Mouse (Mus musculus) ES-CJ7 (cell line): ENCODE data around the gene Cped1.

ENCODE experiments used
- DNase-seq: peaks from one replicate; pipeline ENCODE4 v3.0.0; 2011; ENCODE audit warnings: low read depth, low spot score

Cped1 gene

DNA sequence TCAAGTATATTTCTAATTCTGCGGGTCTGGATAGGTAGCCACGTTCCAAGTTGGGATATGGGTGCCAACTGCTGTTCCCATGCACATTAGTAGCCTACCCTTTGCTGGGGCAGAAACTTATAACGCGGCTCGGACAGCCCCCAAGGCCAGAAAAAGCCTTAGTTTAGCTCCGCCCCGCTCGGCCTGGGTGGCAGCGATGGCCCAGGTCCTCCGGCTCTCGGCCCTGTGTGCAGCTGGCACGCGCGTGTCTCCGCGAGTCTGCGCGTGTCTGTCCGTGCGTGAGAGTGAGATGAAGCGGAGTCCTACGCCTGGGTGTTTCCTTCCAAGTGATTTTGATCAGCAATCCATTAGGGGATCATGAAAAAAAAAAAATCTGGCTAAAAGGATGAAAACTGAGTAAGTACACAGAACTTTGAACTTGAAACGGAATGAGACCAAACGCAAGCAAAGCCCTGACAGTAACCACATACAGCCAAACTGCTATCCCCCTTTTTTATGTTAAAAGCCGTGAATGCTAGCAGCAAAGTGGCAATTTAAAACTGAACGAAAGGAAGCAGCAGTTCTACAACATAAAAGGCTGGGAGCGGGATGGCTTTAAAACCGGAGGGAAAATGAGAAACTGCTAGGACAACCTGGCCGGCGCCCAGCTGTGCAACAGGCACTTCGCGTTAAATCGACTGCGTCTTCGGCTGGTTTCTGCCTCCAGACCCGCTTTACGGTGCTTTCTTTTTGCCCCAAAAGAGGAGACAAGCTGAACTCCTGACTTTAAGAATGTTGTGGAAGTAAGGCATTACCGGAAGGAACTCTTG is at the start of gene Cped1:
Gene Cped1 (plus strand): TSS at position 185 of the 809 bp plus-strand sequence.
- DNase-seq: peak; percentile 73

DNA sequence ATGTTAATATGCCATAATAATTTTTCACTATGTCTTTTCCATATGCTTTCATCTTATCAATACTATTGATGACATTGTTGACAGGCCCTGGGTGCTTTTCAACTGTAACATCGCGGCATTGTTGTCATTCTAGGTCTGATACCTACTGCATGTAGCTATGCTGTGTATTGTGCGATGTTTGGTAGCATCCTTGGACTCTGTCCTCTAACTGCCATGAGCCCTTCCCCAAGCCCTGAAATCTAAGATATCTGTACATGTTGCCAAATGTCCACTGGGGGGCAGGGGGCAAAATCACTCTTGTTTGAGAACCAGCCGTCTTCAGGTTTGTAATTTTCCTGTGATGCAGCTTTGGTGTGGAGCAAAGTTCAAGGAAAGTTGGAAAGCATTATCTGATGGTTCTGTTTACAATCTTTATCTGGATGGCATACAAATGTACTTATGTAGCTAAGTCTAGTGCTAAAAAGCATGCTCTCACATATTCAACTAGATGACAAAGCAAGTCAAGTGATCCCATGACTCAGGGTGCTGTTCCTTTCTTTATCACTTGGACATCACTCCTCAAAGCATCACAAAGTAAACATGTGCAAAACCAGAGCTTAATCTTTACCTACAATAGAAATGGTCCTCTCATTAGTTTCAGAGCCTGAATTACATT is 47.6 kb upstream of the Cped1 start:
- peak; percentile 12 for DNase-seq

DNA sequence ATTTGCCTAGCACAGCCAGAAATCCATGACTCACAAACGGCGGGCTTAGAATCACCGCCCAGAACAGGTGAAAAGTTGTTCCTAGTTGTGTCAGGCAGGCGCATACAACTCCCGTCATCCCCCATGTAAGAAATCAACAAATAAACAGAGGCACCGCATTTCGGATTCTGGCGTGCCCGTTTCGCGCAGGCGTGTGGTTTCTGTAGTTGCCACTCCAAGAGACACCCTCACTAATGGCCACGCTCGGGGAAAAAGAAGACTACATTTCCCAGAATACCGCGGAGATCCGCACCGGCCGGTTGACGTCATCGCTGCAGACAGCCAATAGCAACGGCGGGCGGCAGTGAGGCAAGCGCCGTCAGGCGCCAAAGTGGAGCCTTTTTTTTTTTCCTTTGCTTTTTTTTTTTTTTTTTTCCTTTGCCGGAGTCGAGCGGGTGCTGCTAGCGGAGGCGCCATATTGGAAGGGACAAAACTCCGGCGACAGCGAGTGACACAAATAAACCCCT is 36.4 kb upstream of the Cped1 start, which contains the start of gene Ing3:
Gene Ing3 (plus strand): TSS at position 346 of the 506 bp plus-strand sequence.
- peak; percentile 100 for DNase-seq

- peak; percentile 98 for DNase-seq
These were observed 35.8 kb upstream of the Cped1 start for GRCm38 (mm10) chr6:21949771-21950448.

GRCm38 (mm10) chr6:21950676-21951075 is 35.0 kb upstream of the Cped1 start:
- no peak for DNase-seq

DNA sequence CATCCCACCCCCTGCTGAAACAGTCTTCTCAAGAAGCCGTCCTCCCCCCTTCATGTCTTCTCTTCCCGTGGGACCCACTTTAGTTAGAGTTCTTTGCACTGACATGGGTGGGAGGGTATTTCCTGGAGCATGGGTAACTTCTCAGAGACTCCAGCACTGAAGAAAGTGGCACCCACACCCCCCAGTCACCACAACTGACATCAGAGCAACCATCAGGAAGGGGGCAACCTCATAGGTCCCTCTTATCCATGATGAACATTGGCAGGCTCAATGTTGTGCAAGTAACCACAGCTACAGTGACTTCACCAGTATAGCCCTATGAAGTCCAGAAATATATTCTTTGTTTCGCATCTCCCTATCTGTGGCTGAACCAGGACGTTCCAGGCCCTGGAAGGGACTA is 30.2 kb upstream of the Cped1 start:
- DNase-seq: no peak

DNA sequence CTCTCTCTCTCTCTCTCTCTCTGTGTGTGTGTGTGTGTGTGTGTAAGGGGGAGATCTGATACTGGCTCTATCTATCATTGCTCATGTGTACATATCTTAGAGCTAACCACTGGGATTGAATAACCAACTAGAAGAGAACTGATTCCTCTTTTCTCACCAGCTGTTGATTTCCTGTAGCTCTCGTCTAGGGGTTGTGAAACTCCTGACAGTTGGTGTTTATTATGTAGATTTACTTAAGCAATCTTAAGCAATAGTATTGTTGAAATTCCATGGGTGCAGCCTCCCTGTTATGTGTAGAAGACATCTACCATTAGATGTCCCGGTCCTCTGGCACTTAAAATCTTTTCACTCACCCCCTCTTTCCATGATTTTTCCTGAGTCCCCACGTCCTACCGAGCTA is 26.8 kb upstream of the Cped1 start:
- DNase-seq: no peak

GRCm38 (mm10) chr6:21959909-21960308 is 25.8 kb upstream of the Cped1 start:
- no peak for DNase-seq

GRCm38 (mm10) chr6:21977532-21977931 is 8.2 kb upstream of the Cped1 start:
- DNase-seq: no peak

GRCm38 (mm10) chr6:21981114-21981513 is 4.6 kb upstream of the Cped1 start:
- no peak for DNase-seq

DNA sequence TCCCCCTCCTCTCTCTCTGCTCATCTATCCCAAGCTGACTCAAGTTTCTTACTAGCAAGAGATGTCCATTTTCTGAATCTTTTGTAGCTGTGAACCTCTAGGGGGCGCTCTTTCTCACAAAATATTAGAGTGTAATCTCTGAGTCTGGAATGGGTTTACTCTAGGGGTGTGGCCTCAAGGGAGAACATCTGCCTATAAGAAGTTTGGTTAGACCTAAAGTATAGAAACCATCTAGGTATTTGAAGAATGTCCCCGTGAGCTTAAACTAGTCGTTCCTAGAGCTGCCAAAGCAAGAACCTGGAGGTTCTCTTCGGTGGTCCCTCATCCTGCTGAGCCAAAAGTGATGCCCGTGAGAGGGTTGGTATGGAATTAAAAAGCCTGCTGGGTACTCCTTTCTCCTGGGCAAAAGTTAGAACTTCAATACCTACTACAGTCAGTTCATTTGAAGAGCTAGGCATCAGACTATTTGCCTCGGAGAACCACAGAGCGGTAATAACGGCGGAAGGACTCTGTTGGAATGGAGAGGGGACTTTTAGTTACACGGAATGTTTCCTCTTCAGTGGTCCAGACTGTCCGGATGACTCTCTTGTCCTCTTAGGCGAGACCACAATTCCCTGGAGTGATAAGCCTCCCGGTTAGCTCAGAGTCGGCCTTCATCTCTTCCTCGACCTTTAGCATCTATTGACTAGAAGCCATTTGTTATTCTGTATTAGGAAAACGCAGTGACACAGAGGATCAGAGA is 555 bp upstream of the Cped1 start:
- DNase-seq: peak; percentile 90

DNA sequence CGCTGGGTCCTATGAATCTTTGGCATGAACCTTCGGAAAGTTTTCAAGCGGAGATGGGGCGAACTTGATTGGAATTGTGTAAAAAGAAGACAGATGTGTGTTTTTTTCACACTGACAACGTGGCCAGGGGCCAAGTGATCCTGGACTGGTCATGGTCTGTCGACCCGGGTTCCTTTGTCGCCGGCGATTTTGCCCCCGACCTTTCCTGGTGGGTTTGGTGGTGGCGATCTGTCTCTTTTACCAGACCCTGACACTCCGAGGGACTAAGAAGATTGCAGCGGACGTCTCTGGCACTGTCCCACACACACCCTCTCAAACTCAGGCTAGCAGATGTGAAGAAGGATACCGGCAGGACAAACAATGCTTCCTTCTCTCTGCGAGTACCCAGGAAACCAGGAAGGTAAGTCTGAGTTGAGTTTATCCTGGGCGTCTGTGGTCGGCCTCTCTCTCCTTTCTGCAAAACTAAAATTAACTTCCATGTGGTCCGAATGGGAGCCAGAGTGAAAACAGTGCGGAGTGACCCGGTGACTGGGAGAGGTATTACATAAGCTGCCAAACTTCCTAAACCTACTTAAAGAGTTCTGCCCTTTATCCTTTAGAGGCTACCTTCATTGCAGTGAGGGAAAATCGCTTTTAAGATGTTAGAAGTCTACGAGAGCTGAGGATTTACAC is 1.1 kb downstream of the Cped1 start:
- no peak for DNase-seq

- no peak for DNase-seq
These were observed 1.8 kb downstream of the Cped1 start for GRCm38 (mm10) chr6:21987554-21987953.

GRCm38 (mm10) chr6:21988296-21988695 is 2.6 kb downstream of the Cped1 start:
- no peak for DNase-seq

DNA sequence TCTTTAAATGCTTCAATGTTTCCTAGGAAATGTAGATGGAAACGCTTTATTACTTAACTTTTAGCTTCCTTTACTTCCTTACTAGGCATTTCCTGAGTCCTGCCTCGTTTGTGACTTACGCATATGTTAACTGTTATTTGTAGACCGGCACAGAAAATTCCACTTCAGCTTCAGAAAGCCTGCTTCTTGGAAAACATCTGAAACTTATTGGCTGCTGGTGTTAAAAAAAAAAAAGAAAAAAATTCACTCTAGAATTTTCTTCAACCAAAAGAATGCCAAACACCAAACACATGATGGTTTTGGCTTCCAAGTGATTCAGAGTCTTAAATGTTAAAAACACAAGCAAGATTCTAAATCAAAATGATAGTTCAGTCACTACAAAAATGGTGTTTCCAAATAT is 3.4 kb downstream of the Cped1 start:
- no peak for DNase-seq

DNA sequence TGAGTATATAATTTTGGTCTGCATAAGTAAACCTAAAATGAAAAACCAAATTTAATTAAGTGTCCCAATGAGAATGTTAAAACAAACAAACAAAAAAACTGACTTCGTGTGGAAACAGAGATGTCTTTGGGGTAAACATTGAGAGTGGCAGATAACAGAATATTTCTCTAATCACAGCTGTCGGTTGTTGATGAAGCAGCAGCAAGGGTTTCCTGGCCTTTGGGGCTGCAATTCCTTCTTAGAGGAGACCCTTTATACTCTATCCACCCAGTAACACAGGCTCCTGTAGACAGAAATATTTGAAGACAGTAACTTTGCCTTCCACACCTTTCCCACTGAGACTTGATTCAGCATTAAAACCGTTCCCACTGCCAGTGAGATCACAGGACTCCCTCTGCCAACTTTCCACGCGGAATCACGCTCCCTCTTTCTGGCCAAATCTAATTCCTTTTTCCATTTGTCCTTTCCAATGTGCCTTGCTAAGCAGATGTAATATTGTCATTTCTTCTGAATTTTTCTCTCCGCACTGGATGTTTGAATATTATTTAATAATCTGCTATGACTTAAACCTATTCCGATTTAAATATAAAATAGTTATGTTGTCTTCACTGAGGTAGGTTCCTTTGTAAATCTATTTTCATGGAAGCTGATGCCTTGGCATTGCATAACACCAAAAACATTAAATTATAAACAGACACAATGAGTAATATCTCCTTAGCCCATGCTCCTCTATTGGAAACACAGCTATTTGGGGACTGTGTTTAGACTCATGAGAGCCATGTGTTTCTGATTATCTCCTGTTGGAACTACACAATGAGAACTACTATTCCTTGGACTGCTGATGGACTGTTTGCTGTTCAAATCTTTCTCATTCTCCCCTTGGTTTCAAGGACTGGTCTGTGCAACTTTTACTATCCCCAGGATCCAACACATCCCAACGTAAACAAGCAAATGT is 4.7 kb downstream of the Cped1 start:
- DNase-seq: no peak

- no peak for DNase-seq
These were observed 5.4 kb downstream of the Cped1 start for GRCm38 (mm10) chr6:21991151-21991550.

GRCm38 (mm10) chr6:21993070-21993469 is 7.4 kb downstream of the Cped1 start:
- DNase-seq: no peak

DNA sequence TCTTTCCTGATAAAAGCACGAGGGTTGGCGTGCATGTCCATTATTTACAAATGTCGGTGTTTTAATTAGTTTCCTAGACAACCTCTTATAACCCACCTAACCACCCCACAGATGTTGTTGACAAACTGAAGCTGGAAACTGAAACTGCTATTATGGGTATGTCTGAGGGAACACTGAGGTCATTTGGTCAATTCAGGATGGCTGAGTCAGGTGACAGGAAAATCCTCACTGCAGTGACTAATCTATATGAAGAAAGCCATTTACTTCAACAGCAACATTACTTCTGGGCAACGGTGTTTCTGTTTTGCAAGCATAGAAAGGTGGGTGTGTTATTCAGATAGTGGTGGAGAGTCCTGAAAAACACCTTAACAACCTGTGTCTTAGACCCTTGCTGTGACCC is 12.4 kb downstream of the Cped1 start:
- no peak for DNase-seq

DNA sequence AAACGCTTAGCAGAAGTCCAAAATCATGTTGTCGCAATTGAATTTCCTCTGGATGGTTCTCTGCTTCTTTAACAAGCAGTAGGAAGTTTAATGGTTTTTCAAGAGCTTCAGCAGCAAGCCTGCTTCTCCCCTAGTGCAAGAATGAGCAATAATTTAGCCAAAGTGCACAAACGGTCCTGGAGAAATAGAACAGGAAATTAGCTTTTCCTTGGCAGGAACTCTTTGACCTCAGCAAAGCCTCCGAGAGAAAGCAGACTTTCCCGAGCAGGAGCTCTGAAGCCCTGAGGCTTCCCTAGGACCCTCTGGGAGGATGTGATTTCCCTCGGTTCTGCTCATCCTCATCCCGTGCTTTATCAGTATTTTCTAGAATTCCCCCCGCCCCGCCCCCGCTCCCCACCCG is 13.3 kb downstream of the Cped1 start:
- DNase-seq: no peak
